Mouse (Mus musculus): ENCODE results near the gene Dgkd.
A peak's percentile ranks its signal among the peaks of the same experiment; 100 is the strongest.

The Dgkd gene

GRCm38 (mm10) chr1:87849278-87849677 is 3.8 kb upstream of the Dgkd start:
- no peak for DNase-seq

- no peak for DNase-seq
These were observed 1.7 kb upstream of the Dgkd start for GRCm38 (mm10) chr1:87851344-87851743.

GRCm38 (mm10) chr1:87852081-87852790 is 851 bp upstream of the Dgkd start:
- DNase-seq: no peak

GRCm38 (mm10) chr1:87853601-87854361 is 694 bp downstream of the Dgkd start:
- DNase-seq: peak; percentile 45

GRCm38 (mm10) chr1:87854411-87854810 is 1.3 kb downstream of the Dgkd start:
- no peak for DNase-seq

- DNase-seq: no peak
These were observed 1.8 kb downstream of the Dgkd start for GRCm38 (mm10) chr1:87854851-87855251.

GRCm38 (mm10) chr1:87855522-87855921 is 2.4 kb downstream of the Dgkd start:
- DNase-seq: no peak

GRCm38 (mm10) chr1:87856823-87857222 is 3.7 kb downstream of the Dgkd start:
- DNase-seq: no peak

- DNase-seq: no peak
These were observed 4.9 kb downstream of the Dgkd start for GRCm38 (mm10) chr1:87858031-87858430.

- peak; percentile 49 for DNase-seq
These were observed 5.4 kb downstream of the Dgkd start for GRCm38 (mm10) chr1:87858529-87858928.

- DNase-seq: no peak
These were observed 10.5 kb downstream of the Dgkd start for GRCm38 (mm10) chr1:87863602-87864001.

- no peak for DNase-seq
These were observed 11.8 kb downstream of the Dgkd start for GRCm38 (mm10) chr1:87864889-87865288.

- no peak for DNase-seq
These were observed 13.6 kb downstream of the Dgkd start for GRCm38 (mm10) chr1:87866672-87867071.

GRCm38 (mm10) chr1:87871546-87871945 is 18.5 kb downstream of the Dgkd start:
- DNase-seq: no peak

GRCm38 (mm10) chr1:87873081-87873480 is 20.0 kb downstream of the Dgkd start:
- DNase-seq: no peak

GRCm38 (mm10) chr1:87876065-87876464 is 23.0 kb downstream of the Dgkd start:
- DNase-seq: no peak

GRCm38 (mm10) chr1:87877552-87878283 is 24.6 kb downstream of the Dgkd start:
- no peak for DNase-seq

- no peak for DNase-seq
These were observed 25.9 kb downstream of the Dgkd start for GRCm38 (mm10) chr1:87879034-87879433.

GRCm38 (mm10) chr1:87879494-87880325 is 26.6 kb downstream of the Dgkd start:
- peak; percentile 94 for DNase-seq

- DNase-seq: no peak
These were observed 27.2 kb downstream of the Dgkd start for GRCm38 (mm10) chr1:87880326-87880627.

GRCm38 (mm10) chr1:87880856-87881255 is 27.8 kb downstream of the Dgkd start:
- DNase-seq: peak; percentile 48

- no peak for DNase-seq
These were observed 28.6 kb downstream of the Dgkd start for GRCm38 (mm10) chr1:87881726-87882125.

GRCm38 (mm10) chr1:87882554-87882953 is 29.5 kb downstream of the Dgkd start:
- DNase-seq: no peak
